Mouse (Mus musculus): ENCODE measurements around the gene Clec12b.

Clec12b gene

DNA sequence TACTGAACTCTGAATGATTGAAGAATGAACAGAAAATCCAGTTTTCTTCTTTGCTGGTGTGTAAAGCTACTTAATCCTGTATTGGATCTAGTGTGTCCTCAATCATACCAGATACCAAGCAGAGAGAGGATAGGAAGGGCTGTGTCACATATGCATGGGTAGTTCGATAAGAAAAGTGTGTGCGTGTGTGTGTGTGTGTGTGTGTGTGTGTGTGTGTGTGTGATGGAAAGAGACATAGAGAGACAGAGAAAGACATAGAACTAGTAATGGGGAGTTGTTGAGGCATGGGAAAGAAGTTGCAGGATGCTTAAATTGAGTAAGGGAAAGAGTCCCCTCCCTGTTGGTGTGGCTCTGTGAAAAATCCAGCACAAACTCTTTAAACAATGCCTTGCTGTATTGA lies at the start of gene Clec12b:
Gene Clec12b, minus strand, starts transcription at position 101 of the 400 bp plus-strand sequence.
- in situ Hi-C loops (cut with MboI, MseI): no loop called here

DNA sequence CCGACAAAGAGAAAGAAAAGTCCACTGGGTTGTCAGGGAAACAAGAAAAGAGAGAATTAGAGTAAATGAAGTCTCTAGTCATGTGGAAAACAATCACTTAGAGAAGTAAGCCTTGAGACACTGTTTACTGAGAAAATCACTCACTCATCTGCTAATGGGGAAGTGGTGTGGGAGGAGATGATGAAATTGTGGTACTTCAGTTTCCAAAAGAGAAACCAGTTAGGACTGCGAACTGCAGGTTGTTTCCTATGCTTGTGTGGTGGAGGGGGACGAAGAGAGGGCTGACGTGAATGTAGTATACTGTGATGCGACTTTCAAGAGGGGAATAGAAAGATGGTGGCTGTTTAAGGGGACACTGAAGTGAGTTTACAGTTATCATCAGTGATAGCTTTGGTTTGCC lies 48.6 kb upstream of the Clec12b start:
- in situ Hi-C loops (cut with MboI, MseI): no loop called here

DNA sequence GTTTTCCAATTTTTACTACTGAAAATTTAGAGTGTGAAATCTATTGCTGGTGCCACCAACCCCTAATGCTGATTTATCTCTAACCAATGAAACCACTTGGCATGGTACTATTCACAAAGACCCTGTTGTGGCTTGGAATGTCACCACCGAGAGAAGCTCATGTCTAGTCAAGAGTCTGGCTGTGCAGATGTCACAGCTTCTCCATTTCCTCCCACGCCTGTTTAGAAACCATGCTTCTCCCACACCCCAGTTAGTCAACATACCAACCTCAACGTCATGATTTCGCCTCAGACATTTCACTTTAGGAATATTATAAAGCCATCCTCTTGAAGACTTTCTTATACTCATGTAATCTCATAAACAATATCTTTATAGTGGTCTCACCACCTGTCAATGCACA lies 41.6 kb upstream of the Clec12b start:
- in situ Hi-C loops (cut with MboI, MseI): no loop called here

DNA sequence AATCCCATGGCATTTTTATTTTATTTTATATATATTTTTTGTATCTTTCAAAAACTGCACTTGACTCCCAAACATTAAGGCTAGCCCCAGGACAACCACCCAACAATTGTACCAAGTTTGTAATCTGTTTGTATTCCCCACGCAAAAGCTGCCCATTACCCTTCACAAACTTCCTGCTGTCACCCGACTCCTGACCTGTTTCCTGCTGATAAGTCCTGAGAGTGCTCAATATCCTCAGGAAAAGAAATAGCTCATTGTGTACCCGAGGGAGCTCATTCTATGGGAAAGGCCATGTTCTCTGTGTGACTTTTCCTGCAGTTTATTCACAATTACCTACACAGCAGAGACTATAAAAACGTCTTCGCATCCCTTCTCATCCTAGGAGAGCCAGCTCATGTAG lies 40.1 kb upstream of the Clec12b start:
- in situ Hi-C loops (cut with MboI, MseI): no loop called here

DNA sequence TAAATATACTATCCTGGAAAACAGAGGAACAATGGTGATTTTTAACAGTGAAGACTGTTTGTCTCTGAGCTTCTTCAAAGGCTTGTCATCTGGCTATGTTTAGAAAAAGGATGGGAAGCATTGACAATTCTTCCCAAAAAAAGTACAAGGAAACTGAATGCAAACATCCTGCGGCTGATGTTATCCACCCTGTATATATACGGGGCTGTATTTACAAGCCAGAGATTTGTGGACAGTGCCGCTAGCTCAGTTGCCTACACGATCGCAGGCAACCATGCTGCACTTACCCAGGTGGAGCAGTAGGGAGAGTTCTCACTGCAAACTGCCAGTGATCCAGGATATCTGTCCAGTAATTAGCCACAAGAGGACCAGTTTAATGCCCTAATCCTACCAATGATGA lies 39.5 kb upstream of the Clec12b start:
- in situ Hi-C loops (cut with MboI, MseI): no loop called here

DNA sequence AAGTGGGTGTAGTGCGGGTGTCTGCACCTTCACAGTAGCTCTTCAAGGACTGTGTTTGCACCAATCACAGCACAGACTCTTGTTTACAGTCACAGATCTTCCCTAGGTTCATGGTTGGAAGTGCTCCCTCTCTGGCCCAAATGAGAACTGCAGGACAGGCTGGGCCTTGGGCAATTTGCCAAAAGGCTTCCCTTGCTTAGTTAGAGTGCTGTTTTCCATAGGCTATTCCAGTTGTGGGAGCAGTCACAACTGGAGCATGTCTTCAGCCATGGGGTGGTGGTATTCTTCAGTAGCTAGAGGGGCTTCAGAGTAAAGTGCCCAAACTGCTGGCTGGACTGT lies 38.0 kb upstream of the Clec12b start:
- in situ Hi-C loops (cut with MboI, MseI): no loop called here

DNA sequence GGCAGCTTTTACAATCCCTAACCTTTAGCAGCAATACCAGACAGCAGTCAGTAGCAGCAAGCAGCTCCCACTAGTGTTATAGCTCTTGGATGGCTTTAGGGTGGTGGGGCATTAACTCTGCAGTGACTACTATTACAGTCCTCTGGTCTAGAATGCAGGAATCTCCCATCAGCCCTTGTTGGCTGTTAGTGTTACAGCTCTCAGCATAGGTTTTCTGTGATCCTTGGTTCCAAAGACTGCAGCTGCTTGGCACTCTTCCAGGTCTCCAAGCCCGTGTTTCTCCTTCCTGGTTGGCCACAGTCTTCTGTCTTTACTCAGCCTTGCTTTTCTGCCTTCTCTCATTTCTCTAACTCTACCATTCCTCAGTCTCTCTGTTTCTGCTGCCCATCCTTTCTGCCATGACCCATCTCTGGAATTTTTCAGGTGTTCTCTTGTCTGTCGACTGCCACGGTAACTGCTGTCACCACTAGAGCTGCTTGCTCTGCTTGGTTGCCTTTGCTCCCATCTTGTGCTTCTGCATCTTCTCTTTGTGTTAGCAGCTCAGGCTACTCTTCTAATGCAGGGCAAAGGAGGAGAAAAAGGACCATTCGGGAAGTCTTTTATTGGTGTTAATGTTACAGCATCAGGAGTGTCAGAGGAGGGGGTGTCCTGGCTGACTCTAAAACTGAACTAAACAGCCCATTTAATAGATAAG lies 37.5 kb upstream of the Clec12b start:
- in situ Hi-C loops (cut with MboI, MseI): no loop called here

DNA sequence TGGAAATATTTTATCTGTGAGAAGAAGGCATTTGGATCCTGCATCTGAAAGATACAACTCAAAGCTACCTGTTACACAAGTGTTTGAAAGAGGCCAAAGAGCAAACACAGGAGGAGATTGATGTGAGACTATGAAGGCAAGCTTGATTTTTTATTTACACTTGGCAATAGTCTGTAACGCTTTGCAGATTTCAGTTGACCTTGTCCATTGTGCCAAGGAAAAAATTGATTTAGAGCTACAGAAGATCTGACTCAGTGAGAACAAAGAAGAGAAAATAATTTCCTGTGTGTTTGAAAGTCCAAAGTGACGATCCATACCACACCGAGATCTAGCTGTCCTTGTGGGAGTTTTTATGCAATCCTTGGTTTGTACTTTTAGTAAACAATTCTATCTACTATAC lies 36.6 kb upstream of the Clec12b start:
- in situ Hi-C loops (cut with MboI, MseI): no loop called here

DNA sequence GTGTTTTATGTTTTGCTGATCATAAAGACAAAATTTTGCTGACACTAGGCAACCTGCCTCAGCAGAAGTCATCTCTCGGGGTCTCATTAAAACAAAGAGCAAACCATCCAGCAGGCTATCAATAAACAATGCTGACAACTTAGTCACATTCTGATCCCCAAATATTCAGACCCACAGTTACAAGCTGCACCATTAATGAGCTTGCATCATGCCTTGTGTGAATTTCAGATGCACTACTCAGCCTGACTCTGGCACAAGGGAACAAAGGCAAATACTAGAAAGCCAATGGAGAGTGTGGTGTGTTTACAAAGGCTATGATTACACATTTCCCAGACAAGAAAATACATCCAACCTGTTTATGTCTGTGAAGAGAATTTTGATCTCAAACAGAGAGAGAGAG lies 28.5 kb upstream of the Clec12b start:
- in situ Hi-C loops (cut with MboI, MseI): no loop called here

DNA sequence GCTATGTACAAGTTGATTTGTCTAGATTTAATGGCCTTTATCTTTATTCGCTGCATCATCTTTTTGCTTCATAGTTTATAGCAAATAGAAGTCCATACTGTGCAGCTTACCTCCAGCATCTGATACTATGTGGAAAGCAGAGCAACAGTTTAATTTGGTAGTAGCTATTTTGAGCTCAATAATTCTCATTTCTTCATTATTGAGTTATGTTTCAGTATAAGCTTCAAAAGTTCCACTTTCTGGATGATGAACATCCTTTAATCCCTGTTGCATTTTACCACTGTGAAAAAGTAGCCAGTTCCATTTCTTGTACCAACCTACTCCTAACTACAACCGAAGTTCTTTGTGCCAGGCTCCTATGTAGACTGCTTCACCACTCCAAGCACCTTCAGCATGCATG lies 22.9 kb upstream of the Clec12b start, which contains the start of gene Clec9a:
Gene Clec9a, plus strand, starts transcription at position 301 of the 400 bp plus-strand sequence.
- in situ Hi-C loops (cut with MboI, MseI): no loop called here

DNA sequence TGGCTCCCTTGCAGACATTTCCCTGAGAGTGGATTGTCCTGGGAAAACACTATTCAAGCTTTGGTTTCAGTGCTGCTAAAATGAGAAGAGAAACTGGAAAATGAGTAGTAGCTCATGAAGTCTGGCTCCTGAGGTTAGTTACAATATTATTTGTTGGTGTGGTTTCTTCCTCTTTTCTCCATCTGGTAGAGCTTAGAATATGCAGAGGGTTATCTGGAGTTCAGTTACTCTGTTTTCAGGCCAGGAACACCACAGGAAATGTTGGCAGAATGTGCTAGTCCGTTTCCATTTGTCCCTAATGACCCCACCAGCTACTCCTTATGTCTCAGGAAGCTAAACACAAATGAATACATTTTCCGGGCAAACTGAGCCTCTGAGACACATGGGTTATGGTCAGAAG lies 21.6 kb upstream of the Clec12b start:
- in situ Hi-C loops (cut with MboI, MseI): no loop called here

DNA sequence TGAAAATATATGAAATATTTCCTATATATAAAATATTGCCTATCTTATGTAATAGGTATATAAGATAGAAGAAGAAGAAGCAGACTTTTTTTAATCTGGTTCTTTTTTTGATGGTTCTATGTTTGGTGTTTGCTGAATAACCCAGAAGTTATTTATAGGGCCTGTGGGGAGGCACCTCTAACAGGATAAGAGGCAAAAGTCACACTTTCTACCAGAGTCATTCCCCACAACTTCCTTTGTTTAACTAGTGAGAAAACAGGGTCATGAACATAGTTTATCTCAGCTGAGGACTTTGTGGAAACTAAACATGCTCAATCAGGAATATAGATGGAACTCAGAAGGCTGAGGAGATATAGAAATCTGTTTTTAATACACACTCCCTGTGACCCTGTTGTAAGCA lies 20.3 kb upstream of the Clec12b start:
- in situ Hi-C loops (cut with MboI, MseI): no loop called here

DNA sequence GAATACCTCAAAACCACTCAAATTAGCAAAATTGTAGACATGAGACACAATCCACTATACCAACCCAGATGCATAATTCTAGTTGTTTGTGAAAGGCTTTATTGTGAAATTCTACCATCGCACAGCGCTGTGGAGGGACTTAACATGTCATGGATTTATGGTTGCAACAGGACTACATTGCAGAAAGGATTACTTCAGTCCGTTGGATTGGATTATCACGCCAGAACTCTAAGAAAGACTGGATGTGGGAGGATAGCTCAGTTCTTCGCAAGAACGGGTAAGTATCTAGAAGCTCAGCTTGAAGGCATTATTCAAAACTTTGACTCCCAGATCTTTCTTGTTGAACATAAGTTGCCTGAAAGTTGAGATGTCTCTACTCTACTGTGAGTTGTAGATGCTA lies 17.7 kb upstream of the Clec12b start:
- in situ Hi-C loops (cut with MboI, MseI): no loop called here

DNA sequence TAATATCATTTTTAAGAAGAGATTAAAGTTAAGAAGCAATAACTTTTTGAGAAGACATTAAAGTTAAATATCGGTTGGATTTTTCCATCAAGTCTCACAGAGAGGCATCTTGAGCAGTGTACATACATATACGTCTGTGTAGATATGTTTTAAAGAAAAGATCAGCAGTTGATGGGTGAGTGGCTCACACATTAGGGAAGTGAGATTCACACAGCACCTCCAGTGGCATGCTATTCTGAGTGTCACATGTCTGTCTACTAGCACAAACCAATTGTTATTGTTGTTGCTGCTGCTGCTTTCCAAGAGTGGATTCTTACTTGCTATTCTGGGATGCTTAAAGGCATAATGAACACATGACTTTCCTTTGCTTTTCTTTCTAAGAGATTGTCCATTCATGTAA lies 16.7 kb upstream of the Clec12b start:
- in situ Hi-C loops (cut with MboI, MseI): no loop called here

DNA sequence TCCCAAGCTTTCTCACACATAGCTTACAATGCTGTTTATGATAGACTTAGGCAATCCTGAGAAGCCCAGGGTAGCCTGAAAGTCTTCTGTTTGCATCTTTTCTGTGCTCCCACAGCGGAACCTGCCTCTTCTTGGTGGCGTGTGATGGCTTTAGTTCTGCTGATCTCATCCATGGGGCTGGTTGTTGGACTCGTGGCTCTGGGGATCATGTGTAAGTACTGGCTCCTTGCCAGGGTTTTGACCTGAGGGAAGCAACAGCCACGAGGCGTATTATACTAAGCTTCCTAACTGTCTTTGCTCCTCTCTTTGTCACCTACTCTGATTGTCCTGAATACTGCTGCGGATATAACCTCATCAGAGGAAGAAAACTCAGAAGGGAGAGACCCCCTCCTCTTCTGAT lies 14.3 kb upstream of the Clec12b start:
- in situ Hi-C loops (cut with MboI, MseI): loop anchor here in 1 of 2 experiments (10.0 kb wide), 1 partner anchor 745 kb away; no protein-coding TSS in a partner anchor

DNA sequence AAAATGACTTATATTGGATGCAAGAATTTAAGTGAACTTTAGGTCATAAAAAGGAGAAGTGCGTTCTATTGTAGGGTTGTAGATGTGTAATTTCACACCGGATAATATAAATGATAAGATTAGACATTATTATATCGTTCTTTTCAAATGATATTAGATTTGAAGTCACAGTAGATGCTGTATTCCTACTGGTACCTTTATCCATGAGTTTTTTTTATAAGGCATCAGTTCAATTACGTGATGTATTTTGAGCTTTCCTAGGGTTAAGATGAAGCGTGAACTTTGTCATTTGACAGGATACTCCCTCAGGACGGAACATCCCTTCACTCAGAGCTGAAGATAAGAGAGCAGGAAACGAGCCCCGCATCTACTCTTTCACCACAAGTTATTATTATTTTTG lies 11.3 kb upstream of the Clec12b start, which contains the start of gene Clec1b:
Gene Clec1b, plus strand, starts transcription at position 301 of the 400 bp plus-strand sequence.
- in situ Hi-C loops (cut with MboI, MseI): loop anchor here in 1 of 2 experiments (10.0 kb wide), 1 partner anchor 742 kb away; no protein-coding TSS in a partner anchor

DNA sequence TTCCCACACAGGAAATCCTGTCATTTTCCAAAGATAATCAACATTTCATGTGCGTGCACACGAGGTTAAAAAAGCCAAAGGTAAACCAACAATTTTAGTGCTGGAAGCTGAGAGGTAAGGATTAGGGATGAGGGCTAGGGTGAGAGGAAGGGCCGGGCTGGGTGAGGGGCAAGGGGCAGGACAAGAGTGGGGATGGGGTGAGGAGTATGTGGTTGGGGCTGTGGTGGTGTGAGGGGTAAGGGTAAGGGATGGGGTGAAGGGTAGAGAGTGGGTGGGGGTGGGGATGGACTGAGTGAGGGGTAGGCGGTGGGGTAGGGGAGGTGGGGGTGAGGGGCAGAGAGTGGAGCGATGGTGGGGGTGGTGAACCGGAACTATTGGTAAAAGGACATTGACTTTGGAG lies 8.1 kb upstream of the Clec12b start:
- in situ Hi-C loops (cut with MboI, MseI): loop anchor here (5.0 to 10.0 kb wide), 4 partner anchors 124 to 739 kb away; no protein-coding TSS in a partner anchor

DNA sequence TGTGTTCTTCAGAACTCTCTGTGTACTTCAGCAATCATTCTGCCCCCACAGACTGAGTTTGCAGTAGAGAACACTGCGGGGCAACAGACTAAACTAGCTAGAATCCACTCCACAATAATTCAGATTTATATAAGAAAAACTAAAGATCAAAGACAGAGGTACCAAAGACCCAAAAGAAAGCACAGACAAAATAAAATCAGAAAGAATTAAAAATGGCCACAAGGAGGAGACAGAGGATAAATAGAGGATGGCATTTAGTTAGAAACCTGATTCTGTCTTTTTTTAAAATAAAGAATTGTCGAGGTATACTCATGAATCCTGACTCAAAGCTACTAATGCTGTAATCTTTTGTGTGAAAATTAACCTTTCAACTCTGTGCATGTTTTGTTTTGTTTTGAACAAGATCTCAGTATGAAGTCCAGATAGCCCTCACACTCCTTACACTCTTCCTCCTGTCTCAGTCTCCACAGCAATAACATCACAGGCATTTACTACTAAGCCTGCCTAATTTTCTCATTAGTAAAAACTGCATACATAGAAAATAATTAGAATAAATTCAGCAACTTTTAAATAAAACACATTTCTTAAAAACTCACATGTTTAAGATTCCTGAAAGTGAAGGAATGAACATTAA lies 7.5 kb upstream of the Clec12b start:
- in situ Hi-C loops (cut with MboI, MseI): loop anchor here (5.0 to 10.0 kb wide), 4 partner anchors 124 to 738 kb away; no protein-coding TSS in a partner anchor

DNA sequence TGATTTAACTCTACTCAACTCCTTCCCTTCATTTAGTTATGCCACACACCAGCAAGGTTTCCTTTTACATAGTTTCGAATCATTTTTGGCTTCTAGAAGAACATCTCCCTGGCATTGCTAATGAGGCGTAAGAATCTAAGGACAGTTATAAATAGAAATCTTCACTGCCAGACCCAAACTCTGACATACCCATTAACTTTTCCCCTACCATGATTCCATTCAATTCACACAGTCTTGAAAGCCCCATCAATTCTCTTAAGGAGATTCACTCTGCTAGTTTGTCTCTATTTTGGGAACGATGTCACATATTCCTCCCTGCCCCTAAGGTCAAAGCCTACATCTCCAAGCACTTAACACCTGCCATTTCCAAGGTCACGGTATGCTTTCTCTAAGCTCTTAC lies 674 bp downstream of the Clec12b start:
- in situ Hi-C loops (cut with MboI, MseI): no loop called here

DNA sequence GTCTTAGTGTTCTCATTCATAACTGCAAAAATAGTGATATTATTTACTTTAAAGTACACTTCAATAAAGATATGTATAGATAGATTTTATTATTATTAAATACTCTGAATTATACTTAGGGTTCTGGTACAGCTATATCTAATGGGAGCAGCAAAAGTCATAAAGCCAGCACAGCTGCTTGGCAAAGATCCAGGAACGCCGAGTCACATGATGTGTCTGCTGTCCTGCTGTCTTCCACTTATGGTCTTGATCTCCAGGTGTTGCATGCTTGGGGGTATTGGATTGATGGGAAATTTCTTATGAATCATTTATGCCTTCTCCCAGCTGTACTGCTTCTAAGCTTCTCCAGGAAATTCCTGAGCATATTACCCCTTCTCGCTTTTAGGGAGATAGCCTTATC lies 2.2 kb downstream of the Clec12b start:
- in situ Hi-C loops (cut with MboI, MseI): no loop called here

DNA sequence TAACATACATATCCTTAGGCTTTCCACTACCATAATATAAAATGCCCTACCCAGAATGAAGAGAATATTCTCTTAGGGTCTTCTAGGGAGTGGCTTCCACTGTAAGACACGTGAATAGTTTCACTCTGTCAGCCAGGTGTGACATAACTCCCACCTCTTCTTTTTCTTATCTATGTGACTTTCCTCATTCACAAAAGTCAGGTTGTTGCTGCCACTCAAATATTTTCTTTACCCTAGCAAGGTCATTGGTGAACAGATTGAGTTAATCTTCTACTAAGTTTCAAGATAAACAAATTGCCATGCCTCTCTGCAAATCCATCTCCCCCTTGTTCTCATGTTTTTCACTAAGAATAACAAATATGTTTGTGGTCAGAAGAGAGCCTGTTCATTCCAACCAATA lies 3.9 kb downstream of the Clec12b start:
- in situ Hi-C loops (cut with MboI, MseI): no loop called here

DNA sequence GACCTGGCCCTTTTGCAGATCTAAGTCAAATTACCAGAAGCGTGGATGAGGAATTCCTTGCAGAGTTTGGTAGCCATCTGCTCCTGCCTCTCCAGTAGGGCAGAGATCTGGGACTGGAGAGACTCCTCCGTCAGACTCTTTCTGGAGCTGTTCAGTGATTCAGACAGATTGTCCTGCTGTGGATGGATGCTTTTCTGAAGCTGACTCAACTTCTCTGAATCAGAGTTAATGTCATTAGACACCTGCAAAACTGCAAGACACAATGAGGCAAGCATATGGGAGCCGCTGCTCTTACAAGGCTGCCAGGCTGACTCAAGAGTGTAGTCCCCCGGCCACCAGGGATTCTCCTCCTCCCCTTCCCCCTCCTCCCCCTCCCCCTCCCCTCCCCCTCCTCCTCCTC lies 5.2 kb downstream of the Clec12b start:
- in situ Hi-C loops (cut with MboI, MseI): no loop called here

DNA sequence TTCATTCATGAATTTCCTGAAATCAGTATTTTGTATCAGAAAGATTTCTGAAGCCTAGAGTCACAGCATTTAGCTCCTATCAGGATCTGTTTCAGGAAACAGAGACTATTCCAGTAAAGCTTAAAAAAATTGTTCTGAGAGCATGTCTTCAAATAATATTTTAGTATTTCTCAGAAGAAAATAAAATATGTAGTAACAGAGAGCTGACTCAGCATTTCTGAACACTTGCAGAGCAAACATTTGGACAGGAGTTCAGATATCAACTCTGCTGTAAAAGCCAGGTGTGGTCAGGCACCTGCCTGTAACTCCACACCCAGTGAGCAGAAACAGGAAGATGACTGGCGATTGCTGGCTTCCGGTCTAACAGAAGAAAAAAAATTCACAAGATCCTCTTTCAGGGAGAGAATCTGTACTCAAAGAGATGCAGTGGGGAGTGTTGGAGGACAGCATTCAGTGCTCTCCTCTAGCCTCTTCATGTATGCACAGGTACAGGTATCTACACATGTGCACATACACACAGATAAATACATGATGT lies 10.7 kb downstream of the Clec12b start:
- in situ Hi-C loops (cut with MboI, MseI): loop anchor here (5.0 kb wide), 3 partner anchors 43 to 523 kb away; partner anchors contain the start of gene 4922502D21Rik (in 1 of the 2)
